Mouse (Mus musculus): ENCODE measurements around the gene Gm28305.

- TF ChIP-seq E2F4 (IDR thresholded peaks at IDR 0.05; ENCODE audit: insufficient read depth), result no peak
- TF ChIP-seq USF1 (IDR thresholded peaks at IDR 0.05; ENCODE audit: low read depth), result no peak
- TF ChIP-seq POLR2A (IDR thresholded peaks at IDR 0.05; ENCODE audit: insufficient read length, low read depth), result no peak
- no peak for TF ChIP-seq CEBPB (IDR thresholded peaks at IDR 0.05; ENCODE audit: insufficient read depth, poor library complexity, severe bottlenecking)
- TF ChIP-seq MAX (IDR thresholded peaks at IDR 0.05; ENCODE audit: low read depth), result no peak
- no peak for TF ChIP-seq TCF12 (IDR thresholded peaks at IDR 0.05; ENCODE audit: insufficient read depth, poor library complexity, severe bottlenecking)
- no peak for TF ChIP-seq SRF (IDR thresholded peaks at IDR 0.05; ENCODE audit: control insufficient read depth, insufficient read length, low read depth)
- no peak for TF ChIP-seq MYOG (IDR thresholded peaks at IDR 0.05; ENCODE audit: control insufficient read depth in 1 of 3, insufficient read depth in 1 of 3, insufficient read length in 2 of 3, low read depth in 2 of 3)
- TF ChIP-seq TCF3 (IDR thresholded peaks at IDR 0.05; ENCODE audit: insufficient read length, low read depth), result no peak
Measured at GRCm38 (mm10) chr9:104027186-104027585, 13.3 kb upstream of the Gm28305 start.

All from myocyte (in vitro differentiated cells).